Mouse (Mus musculus) brain, embryonic 18.5 days (tissue): ENCODE measurements around the gene Rnf222.

Experiments used
- DNase-seq: peaks from one replicate; pipeline ENCODE4 v3.0.0-alpha.2; 2012; ENCODE audit warnings: low read depth, low spot score

The Rnf222 gene

DNA sequence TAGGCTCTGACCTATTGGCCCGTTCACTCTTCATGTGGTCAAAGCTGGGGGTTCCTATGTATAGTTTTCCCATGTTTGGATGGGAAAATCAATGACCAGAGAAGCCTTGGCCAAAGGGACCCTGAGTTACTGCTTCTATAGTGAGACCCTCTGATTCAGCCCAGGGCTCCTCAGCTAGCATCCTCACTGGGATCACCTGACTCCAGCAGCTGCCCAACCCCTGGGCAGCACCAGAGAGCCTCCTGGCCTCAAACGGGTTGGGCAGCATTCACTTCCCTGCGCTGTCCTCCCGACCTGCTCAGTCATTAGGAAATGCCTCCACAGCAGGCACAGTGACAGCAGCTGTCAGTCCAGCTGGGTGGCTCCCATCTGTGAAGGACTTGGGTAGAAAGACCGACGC, at the start of gene Rnf222:
TSS of gene Rnf222 (plus strand) at position 301 of the 400 bp plus-strand sequence.
- no peak for DNase-seq

DNA sequence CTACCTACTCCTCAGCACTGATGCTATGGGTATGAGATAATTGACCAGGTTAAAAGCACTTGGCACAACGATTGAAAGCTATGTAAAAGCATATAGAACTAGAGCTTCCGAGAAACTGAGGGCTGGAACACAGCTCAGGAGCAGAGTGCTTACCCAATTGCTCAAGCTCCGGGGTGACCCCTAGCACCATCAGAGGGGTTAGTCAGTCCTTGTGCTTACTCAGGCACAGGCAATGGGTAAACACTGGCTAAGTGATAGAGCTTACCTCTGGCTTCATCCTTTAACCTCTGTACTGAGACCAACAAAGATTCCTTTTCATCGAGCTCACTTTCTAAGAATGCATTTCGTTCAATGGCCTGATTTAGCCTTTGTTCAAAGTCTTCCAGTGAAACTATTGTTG, 48.7 kb upstream of the Rnf222 start:
- DNase-seq = no peak

DNA sequence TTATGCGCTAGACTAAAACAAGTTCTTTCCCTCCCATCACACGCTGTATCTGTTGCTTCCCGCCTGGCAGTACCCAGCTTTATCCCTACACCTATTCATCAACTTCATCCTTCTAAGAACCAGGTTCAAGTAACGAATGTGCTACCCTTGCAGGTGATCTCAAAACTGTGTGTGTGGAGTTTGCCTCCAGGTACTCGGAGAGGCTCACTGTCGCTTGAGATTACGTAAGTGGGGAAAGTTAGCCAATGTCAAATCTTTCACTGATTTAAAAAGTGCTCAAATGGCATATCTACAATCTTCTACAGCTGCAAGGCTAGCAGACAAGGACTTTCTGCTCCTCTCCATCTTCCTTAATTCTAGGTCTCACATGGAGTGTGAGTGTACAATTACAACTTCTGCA, 37.5 kb upstream of the Rnf222 start:
- DNase-seq = no peak

DNA sequence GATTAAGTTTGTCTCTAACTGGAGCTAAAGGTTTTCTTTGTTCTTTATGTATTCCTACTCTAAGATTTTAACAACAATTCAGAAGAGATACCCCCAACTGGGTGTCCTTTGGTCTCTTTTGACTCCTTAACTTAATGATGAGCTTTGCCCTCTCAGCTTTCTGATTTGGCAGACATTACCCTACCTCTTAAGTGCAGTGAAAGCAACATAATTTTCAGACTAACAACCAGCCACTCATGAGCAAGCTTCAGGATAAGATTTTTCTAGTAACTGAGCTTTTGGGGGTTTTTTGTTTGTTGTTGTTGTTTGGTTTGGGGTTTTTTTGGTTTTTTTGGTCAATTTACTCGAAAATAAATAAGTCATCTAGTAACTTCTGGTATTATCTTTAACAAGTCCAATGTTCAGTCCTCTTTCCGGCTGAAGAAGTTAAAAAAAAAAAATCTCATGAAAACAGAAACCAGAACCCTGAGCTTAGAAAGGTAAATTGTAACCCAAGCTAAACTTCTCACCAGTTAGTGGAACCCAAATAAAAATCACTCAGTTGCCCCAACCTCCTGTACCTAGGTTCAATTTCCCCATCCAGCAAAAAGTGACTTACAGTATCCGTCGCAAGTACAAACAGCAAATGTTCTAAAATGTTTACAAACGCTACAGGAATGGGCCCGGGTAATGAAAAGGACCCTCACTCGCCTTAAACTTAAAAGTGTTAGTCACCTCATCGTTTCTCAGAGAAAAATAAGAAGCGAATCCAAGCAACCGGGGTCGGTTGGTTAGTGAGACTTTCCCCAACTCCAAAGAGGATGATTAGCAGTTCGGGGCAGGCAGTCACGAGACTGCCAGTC, 36.5 kb upstream of the Rnf222 start:
- no peak for DNase-seq

DNA sequence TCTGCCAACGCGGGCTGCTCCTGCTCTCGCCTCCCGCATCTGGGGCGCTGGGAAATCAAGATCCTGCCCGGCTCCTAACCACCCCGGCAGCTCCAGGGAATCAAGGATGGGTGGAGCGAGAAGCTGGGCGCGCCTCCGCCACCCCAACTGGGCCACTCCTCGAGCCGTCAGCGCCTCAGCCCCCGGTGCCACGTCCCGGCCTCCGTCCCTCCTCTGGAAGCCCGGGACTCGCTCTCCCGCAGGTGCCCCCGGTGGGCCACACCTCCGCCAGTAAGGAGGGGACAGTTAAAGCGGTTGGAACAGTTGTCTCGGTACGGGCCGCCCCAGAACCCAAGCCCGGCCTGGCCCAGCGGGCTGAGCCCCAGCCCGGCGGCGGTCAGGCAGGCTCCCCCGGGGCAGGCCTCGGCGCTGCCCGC, 35.9 kb upstream of the Rnf222 start:
- DNase-seq = no peak

DNA sequence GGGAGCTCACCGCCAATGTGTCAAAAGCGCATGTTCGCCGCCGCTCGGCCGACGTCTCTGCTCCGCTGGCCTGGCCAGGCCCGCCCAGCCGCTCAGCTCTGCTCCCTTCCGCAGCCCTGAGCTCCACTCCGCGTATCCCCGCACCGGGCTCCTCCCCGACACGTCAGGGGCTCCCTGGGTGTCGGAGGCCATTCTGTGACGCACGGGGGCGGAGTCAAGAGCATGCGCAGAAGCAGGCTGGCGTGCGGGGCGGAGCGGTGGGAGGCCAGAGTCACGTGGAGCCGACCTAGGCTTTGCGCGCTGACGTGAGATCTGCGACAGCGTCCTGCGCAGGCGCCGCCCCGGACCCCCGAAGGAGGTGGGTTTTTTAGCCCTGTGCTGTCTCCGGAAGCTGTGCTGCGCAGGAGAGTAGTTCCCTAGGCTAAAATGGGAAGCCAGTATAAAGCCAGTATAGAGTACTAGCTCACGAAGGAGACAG, 35.4 kb upstream of the Rnf222 start:
- peak; percentile 97 for DNase-seq

DNA sequence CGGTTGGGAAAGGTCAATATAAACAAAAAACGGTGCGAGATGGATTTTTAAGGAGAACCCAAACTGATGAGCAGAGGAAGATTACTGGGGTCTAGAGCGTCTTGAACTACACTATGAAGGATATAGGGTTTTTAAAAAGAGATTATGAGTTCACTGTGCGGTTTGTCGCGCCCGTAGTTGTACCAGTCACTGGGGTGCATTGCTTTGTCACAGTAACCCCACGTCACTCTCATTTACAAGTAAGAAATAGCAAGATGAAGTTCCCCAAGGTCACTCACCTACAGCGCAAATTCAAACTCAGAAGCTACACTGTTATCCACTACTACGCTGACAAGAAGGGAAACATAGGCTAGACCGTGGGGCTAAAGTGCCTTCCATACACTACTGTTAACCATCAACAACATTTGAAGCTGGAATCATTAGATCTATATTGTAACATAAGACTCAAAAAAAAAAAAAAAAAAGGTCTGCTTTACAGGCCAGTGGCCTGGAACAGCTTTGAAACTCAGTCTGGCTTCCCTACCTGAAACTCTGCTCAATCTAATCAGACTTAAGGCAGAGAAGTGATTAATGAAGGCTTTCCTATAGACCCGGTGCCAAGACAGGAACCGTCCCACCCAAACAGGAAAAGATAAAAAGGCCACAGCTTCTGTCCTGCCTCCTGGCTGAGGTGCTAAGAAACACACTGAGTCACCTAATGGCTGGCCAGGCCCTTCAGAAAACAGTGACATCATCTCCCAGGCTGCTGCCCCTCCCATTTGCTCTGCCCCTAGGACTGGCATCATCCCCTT, 34.5 kb upstream of the Rnf222 start:
- no peak for DNase-seq

DNA sequence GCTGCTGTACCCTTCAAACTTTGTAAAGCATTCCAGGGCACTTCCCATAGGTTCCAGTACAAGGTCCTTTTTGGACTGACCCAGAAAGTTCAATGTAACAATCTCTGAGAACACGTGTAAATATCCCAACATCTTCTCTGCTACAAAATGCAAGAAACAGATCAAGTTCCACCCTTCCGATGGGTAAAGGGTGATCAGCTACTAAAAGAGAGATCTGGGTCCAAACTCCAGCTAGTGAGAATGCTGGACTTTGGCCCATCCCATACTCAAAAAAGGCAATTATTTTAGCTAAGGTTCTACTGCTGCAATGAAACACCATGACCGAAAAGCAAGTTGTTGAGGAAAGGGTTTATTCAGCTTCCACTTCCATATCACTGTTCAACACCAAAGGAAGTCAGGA, 33.7 kb upstream of the Rnf222 start:
- DNase-seq = no peak

DNA sequence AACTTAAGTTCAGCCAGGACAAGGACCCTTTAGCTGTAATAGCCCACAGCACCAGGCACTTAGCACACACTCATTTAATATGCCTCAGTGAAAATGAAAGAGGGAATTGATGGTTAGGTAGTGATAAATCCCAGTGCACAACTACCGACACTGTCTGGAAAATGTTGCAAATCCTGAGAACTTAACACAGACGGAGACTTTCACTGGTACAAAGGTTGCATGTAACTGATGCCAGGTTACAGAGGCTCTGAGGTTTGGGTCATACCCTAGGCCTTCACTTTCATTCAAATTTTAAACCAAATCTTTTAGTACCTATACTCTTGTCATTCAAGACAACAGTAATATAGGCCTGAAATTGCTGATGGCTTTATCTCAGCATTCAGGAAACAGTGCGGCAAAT, 31.0 kb upstream of the Rnf222 start:
- no peak for DNase-seq

DNA sequence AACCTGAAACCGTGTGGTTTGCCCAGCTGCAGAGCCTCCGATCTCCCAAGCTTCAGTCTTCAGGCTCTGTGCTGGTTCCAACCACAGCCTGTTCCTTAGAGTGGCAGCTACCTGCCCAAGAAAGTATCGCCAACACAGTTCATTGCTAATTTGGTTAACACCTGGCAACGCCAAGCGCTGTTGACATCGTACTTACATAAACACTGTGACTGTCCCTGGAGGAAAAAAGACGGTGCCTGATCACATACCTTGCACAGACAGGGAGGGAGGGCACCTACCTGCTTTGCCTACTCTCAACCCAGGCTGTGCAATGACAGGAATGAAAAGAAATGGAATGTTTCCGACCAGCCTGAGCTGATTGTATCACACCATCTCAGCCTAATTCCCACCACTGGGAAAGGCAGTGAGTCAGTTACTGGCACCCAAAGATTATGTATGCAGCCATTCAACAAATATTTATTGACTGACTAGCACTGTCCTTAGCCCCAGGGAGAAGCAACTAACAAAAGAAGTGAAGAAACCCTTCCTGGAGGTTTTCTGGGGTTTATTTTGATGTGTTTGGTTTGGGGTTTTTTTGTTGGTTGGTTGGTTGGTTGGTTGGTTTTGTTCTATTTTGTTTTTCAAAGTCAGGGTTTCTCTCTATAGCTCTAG, 28.3 kb upstream of the Rnf222 start:
- DNase-seq = no peak

DNA sequence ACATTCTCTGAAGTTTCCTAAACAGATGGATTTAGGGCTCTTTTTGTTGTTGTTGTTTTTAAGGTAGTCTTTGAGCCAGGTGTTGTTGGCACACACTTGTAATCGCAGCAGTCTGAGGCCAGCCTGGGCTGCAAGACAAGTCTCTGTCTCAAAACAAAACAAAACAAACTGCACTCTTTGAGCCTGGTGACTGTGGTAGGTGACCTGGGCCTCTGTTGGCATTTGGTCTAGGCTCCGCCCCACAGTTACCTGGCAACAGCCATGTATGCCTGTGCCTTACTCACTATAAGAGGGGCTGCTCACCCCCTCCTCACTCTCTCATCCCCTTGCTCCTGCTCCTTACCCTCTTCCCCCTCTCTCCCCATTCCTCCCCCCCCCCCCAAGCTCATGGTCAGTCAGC, 26.1 kb upstream of the Rnf222 start:
- DNase-seq = no peak

DNA sequence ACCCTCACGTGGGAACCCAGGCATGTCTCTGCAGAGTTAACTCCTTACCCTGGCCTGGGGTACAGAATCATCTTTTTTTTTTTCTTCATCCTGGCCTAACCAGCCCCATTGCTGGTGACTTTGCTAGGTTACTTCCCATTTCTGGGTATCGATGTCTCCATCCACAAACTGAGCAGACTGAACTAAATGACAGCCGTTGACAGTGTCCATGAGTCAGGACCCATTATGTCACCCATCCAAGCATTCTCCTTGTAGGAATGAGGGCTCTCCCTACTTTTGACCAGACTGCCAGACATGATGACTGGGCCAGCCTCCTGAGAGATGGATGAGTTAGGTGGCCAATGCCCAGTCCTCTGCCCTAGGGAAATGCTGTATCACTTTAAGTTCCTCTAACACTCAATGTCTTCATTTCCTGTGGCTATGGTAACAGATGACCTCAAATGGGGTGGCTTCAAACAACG, 24.7 kb upstream of the Rnf222 start:
- DNase-seq = no peak

DNA sequence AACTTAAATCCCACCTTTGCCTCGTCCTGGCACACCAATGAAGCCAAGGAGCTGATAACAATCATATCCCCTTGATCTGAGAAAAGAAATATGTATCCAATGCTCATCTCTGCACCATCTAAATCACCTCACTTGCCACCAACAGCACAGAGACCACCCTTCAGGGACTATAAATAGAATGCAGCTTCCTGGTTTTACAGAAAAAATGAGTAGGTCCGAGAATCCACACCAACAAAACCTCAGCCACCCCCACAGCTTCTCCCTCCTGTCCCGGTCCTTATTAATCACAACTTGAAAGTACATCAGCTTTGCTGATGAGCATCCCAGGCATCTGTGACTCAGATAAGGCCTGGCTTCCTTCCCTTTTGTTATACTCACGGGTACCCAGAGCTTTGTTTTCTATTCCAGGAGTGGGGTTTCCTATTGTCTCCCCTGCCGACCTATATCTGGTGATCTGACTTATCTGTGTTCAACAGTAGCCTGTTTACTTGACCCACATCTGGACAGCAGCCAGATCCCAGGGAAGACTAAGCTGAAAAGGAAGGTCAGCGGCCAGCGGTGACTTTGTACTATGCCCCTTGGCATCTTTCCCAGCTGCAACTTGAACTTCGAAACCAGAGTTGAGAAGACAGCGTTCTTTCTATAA, 23.7 kb upstream of the Rnf222 start:
- no peak for DNase-seq

DNA sequence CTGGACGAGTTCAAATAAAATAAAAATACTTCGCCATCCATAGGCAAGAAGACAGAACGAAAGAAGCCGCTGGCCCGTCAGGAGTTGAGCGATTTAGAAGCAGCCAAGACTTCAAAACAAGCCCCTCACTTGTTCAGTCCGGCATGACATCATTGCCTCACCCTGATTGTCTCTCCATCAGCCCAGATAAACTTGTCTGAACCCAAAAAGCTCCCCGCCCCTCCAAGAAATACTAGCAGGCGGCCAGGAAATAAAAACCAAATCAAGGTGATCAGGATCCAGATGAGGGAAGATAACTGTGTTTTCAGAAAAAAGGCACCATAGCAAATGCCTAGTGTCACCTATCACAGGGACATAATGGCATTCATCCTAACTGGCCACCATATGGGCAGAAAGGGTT, 17.1 kb upstream of the Rnf222 start:
- DNase-seq = no peak

DNA sequence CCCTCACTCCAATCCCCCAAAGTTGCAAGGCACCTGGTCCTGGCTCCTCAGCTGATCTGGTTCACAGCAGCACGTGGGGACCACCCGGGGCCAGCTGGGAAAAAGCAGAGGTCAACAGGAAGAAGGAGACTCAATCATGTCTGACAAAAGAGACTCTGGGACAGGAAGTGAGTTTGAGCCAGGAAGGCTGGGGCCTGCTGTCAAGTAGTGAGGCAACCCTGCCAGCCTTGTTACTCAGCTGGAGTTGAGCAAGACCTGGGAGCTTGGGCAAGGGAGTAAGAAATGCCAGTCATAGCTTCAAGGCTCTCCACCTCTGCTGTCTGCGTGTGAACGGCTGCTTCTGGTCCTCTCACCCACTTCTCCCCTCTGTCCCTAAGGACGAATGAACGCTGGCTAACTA, 16.6 kb upstream of the Rnf222 start, which contains the start of gene Ndel1:
TSS of gene Ndel1 (minus strand) at position 111 of the 400 bp plus-strand sequence.
- no peak for DNase-seq

DNA sequence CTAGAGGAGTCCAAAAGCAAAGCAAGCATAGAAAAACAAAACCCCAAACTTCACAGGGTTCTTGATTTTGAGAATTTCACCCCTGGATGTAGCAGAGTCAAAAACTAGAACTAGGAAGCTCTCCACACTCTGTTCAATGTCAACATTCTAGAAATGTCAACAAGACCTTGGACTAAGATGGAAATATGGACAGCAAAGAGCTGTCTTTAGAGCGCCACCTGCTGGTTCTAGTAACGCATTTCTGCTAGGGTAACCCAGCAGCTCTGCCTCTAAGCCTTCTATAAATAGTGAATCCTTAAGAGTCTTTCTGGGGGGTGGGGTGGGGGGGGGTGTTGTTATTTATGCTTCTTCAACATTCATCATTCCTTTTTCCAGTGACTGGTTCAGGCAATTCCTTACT, 13.5 kb upstream of the Rnf222 start:
- no peak for DNase-seq

DNA sequence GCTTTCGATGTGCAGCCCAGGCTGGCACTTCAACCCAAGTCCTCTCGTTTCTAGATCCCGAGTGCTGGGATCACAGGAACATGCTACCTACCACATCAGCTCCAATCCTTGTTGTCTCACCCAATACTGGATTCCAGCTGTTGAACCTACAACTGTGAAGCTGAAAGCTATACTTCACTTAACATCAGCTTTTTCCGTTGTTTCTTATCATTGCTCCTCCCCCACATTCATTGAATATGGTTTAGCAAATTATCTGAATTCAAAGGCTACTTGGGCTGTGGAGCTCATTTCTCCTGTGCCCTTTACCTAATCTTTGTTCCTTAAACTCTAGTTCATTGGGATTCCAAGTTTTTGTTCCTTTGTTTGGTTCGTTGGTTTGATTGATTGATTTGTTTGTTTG, 9.5 kb upstream of the Rnf222 start:
- DNase-seq = no peak

DNA sequence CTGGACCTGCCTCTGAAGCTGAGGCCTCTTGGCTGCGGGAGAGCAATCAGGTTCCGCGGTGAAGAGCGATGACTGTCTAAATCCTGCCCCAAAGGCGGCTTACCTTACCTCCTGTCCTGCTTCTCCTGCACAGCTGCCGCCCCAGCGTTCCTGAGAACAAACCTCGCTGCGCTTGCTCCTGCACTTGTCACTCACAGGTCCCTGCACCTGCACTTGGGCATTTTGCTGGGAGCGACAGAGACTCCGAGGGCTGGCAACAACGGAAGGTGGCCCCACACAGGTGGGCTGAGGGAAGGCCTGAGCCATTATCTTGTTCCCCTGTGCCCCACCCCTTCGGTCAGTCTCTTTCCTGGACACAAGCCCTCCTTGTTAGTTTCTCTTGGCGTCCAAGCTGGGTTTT, 6.2 kb upstream of the Rnf222 start:
- no peak for DNase-seq

DNA sequence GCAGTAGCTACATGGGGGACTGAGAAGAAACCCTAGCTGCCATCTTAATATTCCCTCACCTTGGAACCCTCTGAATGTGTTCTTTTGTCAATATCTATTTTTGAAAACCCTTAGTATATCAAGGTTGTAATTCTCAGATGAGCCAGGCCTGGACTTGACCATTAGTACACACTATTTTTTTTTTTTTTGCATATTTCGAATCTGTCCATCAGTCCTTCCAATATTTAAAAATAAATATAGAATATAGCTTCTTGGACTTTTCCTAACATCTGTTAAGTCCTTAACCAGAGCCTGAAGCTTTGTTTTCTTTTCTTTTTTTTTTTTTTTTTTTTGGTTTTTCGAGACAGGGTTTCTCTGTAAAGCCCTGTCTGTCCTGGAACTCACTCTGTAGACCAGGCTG, 4.5 kb upstream of the Rnf222 start:
- no peak for DNase-seq

DNA sequence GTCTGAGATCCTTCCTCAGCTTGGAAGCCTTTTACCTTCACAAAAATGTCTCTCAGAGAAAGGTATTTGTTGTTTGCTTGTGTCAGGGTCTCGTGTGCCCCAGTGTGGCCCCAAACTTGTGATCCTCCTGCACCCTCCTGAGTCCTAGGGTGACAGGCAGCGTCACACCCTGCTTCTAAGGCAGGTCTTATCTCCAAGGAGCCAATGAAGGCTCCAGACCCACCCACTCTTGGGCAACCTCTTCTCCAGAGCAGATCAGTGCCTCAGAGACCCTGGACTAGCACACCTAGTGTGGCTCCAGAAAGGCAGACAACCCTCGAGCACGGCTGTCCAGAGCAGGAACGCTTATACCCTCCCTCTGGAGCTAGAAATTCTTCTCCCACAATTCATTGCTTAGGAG, 4.0 kb upstream of the Rnf222 start:
- DNase-seq = no peak

DNA sequence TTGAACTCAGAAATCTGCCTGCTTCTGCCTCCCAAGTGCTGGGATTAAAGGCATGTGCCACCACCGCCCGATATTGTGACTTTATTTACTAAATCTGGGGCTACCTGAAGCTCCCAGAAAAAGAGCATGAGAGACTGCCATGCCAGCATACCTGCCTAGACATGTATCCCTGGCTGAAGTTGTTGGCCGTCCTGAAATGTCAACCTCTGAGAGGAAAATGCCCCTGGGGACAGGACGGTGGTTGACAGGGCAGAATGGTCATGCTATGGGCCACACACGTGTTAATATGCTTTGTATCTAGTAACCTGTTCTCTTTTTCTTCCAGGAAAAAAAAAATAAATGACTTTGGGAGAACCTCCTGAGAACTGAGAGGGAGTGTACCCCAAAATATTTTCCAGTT, 2.3 kb upstream of the Rnf222 start:
- no peak for DNase-seq

DNA sequence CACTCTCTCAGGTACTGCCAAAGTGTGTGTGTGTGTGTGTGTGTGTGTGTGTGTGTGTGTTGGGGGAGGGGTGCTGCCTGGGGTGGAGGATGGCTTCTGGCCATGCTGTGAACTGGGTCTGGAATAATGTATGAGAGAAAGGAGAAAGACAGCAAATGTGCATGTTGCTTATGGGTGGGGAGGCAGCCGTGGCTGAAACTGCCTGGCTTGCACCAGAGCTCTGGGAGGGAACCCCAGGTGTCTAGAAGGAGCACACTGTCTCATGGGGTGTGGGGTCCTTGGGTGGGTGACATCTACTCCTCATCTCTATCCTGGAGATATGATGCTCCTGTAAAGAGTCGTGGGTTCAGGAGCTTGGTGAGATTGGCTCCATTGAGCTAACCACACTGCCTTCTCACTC, 300 bp downstream of the Rnf222 start:
- no peak for DNase-seq
